Mouse (Mus musculus) forebrain, embryonic 10.5 days (tissue): ENCODE measurements around the gene Btbd11. TPM values are rescaled to one million over a fixed set of nuclear protein-coding genes. Genes with fewer than 3 reads are reported as not detected.
"Not testable (repeated sequence)": the region's sequence is repeated elsewhere in the genome, so short reads cannot be mapped to it uniquely, and the experiment has no call there.

Source experiments
- DNase-seq: peaks from one replicate; pipeline ENCODE4 v3.0.0-alpha.2; 2017; ENCODE audit warnings: low spot score; ENCODE audit errors: extremely low spot score
- H3K27ac ChIP-seq: fragments of 300-500 bp; sonication (generic); 2 replicates; pipeline ENCODE4 v1.5.1; 2016; ENCODE audit warnings: mild to moderate bottlenecking
- H3K27me3 ChIP-seq: fragments of 300-500 bp; sonication (generic); 2 replicates; pipeline ENCODE4 v1.6.1; 2016; ENCODE audit warnings: mild to moderate bottlenecking; ENCODE audit not compliant: poor library complexity, severe bottlenecking
- H3K36me3 ChIP-seq: fragments of 300-500 bp; sonication (generic); replicated peaks from 2 replicates; pipeline ENCODE4 v1.6.1; 2016; ENCODE audit warnings: mild to moderate bottlenecking, moderate library complexity
- H3K4me1 ChIP-seq: fragments of 300-500 bp; sonication (generic); 2 replicates; pipeline ENCODE4 v1.6.1; 2016
- H3K4me3 ChIP-seq: fragments of 300-500 bp; sonication (generic); 2 replicates; pipeline ENCODE4 v1.5.1; 2016; ENCODE audit warnings: mild to moderate bottlenecking, moderate library complexity
- H3K9me3 ChIP-seq: fragments of 300-500 bp; sonication (generic); 2 replicates; pipeline ENCODE4 v1.6.1; 2016; ENCODE audit warnings: mild to moderate bottlenecking, moderate library complexity
- WGBS: fragments of 180-500 bp; shearing (Covaris S2); methylation state at CpG from one replicate; pipeline ENCODE4 v1.1.7; 2016; 5-methylcytosine and 5-hydroxymethylcytosine counted together
- polyA plus RNA-seq: library from polyadenylated mRNA; unstranded; fragments of >200 nt; fragmentation: Nextera tagmentation; extraction: Ambion mirVana; gene quantifications from 2 replicates; pipeline ENCODE4 v1.2.1, GENCODE M21; 2016

The Btbd11 gene
- polyA plus RNA-seq, 1 experiment from 2014 or later: 4.1 TPM

GRCm38 (mm10) chr10:85638141-85638540 is 251.5 kb downstream of the Btbd11 start:
- H3K36me3 ChIP-seq: no peaks in the 10 kb centered on the region
- no peak overlapping the region for H3K27ac ChIP-seq
- 71% methylated on average over 5 of the region's 5 CpGs for WGBS
- H3K4me1 ChIP-seq: no peaks in the 10 kb centered on the region
- DNase-seq: no peak
- no peak overlapping the region for H3K4me3 ChIP-seq
- no peaks in the 10 kb centered on the region for H3K9me3 ChIP-seq
- no peaks in the 10 kb centered on the region for H3K27me3 ChIP-seq

- no peaks in the 10 kb centered on the region for H3K4me1 ChIP-seq
- DNase-seq: no peak
- H3K27me3 ChIP-seq: no peaks in the 10 kb centered on the region
- no peaks in the 10 kb centered on the region for H3K9me3 ChIP-seq
- no peak overlapping the region for H3K4me3 ChIP-seq
- WGBS: 94% methylated on average over 7 of the region's 7 CpGs
- no peaks in the 10 kb centered on the region for H3K36me3 ChIP-seq
- H3K27ac ChIP-seq: no peak overlapping the region
Measured at GRCm38 (mm10) chr10:85639581-85639980, 253.0 kb downstream of the Btbd11 start.

- Histone ChIP-seq H3K9me3 (no peaks in the 10 kb centered on the region), H3K4me1 (no peaks in the 10 kb centered on the region), H3K27me3 (no peaks in the 10 kb centered on the region), H3K27ac (no peak overlapping the region), H3K4me3 (no peak overlapping the region), H3K36me3 (no peaks in the 10 kb centered on the region)
- DNase-seq: no peak
- 88% methylated on average over 8 of the region's 8 CpGs for WGBS
Measured at GRCm38 (mm10) chr10:85640408-85640807, 253.8 kb downstream of the Btbd11 start.

- Histone ChIP-seq H3K27me3 (no peaks in the 10 kb centered on the region), H3K9me3 (no peaks in the 10 kb centered on the region), H3K4me1 (no peaks in the 10 kb centered on the region), H3K36me3 (no peaks in the 10 kb centered on the region), H3K27ac (no peak overlapping the region), H3K4me3 (no peak overlapping the region)
- WGBS: 84% methylated on average over 6 of the region's 6 CpGs
- DNase-seq: no peak
Measured at GRCm38 (mm10) chr10:85645346-85645745, 258.7 kb downstream of the Btbd11 start.

GRCm38 (mm10) chr10:85651706-85652105 is 265.1 kb downstream of the Btbd11 start:
- WGBS: 29% methylated on average over 7 of the region's 7 CpGs

GRCm38 (mm10) chr10:85655881-85656280 is 269.3 kb downstream of the Btbd11 start:
- H3K4me3 ChIP-seq: no peak overlapping the region
- no peak overlapping the region for H3K27ac ChIP-seq
- WGBS: 86% methylated on average over 4 of the region's 4 CpGs
- no peaks in the 10 kb centered on the region for H3K36me3 ChIP-seq
- no peaks in the 10 kb centered on the region for H3K27me3 ChIP-seq
- no peaks in the 10 kb centered on the region for H3K9me3 ChIP-seq
- peaks cover 7% of the 10 kb centered on the region for H3K4me1 ChIP-seq
- DNase-seq: no peak

More at GRCm38 (mm10) chr10:85651706-85652105, 265.1 kb downstream of the Btbd11 start:
- Histone ChIP-seq H3K4me1 (peaks cover 7% of the 10 kb centered on the region), H3K36me3 (no peaks in the 10 kb centered on the region), H3K27ac (peak overlapping the region; percentile 63), H3K27me3 (no peaks in the 10 kb centered on the region), H3K4me3 (no peak overlapping the region), H3K9me3 (no peaks in the 10 kb centered on the region)
- DNase-seq: peak; percentile 31

- Histone ChIP-seq H3K4me1 (no peaks in the 10 kb centered on the region), H3K4me3 (no peak overlapping the region), H3K9me3 (no peaks in the 10 kb centered on the region), H3K27ac (no peak overlapping the region), H3K27me3 (no peaks in the 10 kb centered on the region), H3K36me3 (no peaks in the 10 kb centered on the region)
- DNase-seq: no peak
- WGBS: 95% methylated on average over 10 of the region's 10 CpGs
Measured at GRCm38 (mm10) chr10:85657886-85658285, 271.3 kb downstream of the Btbd11 start.

- no peak for DNase-seq
- Histone ChIP-seq H3K27ac (no peak overlapping the region), H3K4me3 (no peak overlapping the region), H3K4me1 (no peaks in the 10 kb centered on the region), H3K27me3 (no peaks in the 10 kb centered on the region), H3K36me3 (no peaks in the 10 kb centered on the region), H3K9me3 (peaks cover 5% of the 10 kb centered on the region; the same call in 1 of the 2 replicates)
- 94% methylated on average over 8 of the region's 8 CpGs for WGBS
Measured at GRCm38 (mm10) chr10:85673512-85673921, 286.9 kb downstream of the Btbd11 start.

- 41% methylated on average over 4 of the region's 4 CpGs for WGBS
- H3K27me3 ChIP-seq: no peaks in the 10 kb centered on the region
- H3K27ac ChIP-seq: no peak overlapping the region
- no peaks in the 10 kb centered on the region for H3K9me3 ChIP-seq
- H3K4me3 ChIP-seq: no peak overlapping the region
- H3K36me3 ChIP-seq: no peaks in the 10 kb centered on the region
- no peaks in the 10 kb centered on the region for H3K4me1 ChIP-seq
- DNase-seq: peak; percentile 17
Measured at GRCm38 (mm10) chr10:85678635-85679034, 292.0 kb downstream of the Btbd11 start.

GRCm38 (mm10) chr10:85682446-85682845 is 295.8 kb downstream of the Btbd11 start:
- Histone ChIP-seq H3K27ac (no peak overlapping the region), H3K27me3 (no peaks in the 10 kb centered on the region), H3K4me1 (no peaks in the 10 kb centered on the region), H3K4me3 (no peak overlapping the region), H3K36me3 (no peaks in the 10 kb centered on the region), H3K9me3 (no peaks in the 10 kb centered on the region)
- 90% methylated on average over 9 of the region's 9 CpGs for WGBS
- DNase-seq: no peak

GRCm38 (mm10) chr10:85694429-85694828 is 307.8 kb downstream of the Btbd11 start:
- not testable (repeated sequence) for H3K27me3 ChIP-seq, H3K27ac ChIP-seq, DNase-seq, H3K4me1 ChIP-seq, H3K4me3 ChIP-seq, H3K36me3 ChIP-seq, H3K9me3 ChIP-seq
- 89% methylated on average over 2 of the region's 2 CpGs for WGBS

- H3K27me3 ChIP-seq: no peaks in the 10 kb centered on the region
- no peaks in the 10 kb centered on the region for H3K9me3 ChIP-seq
- no peaks in the 10 kb centered on the region for H3K4me1 ChIP-seq
- no peaks in the 10 kb centered on the region for H3K36me3 ChIP-seq
- H3K4me3 ChIP-seq: no peak overlapping the region
- no peak for DNase-seq
- no peak overlapping the region for H3K27ac ChIP-seq
Measured at GRCm38 (mm10) chr10:85699721-85700120, 313.1 kb downstream of the Btbd11 start.

- H3K27me3 ChIP-seq, H3K36me3 ChIP-seq, H3K9me3 ChIP-seq, H3K4me3 ChIP-seq, DNase-seq, H3K4me1 ChIP-seq, H3K27ac ChIP-seq: not testable (repeated sequence)
- 93% methylated on average over 4 of the region's 4 CpGs for WGBS
Measured at GRCm38 (mm10) chr10:85709790-85710189, 323.2 kb downstream of the Btbd11 start.
